Mouse (Mus musculus) stomach, embryonic 14.5 days (tissue): ENCODE results near the gene Mafk. TPM values are rescaled to one million over a fixed set of nuclear protein-coding genes. Genes with fewer than 3 reads are reported as not detected.

Experiments used
- ATAC-seq: fragments of 200-750 bp; cut with Nextera tagmentation; 2 replicates; pipeline ENCODE4 v1.8.0; 2017; ENCODE audit warnings: low read depth, moderate TSS enrichment; ENCODE audit not compliant: insufficient number of reproducible peaks, insufficient read depth, low FRiP score
- H3K27ac ChIP-seq: fragments of 300-500 bp; sonication (generic); 2 replicates; pipeline ENCODE4 v1.5.1; 2014; ENCODE audit warnings: mild to moderate bottlenecking, low read length, moderate library complexity, mixed read lengths
- H3K27me3 ChIP-seq: fragments of 300-500 bp; sonication (generic); 2 replicates; pipeline ENCODE4 v1.6.1; 2014; ENCODE audit warnings: low read length, control low read depth, mixed read lengths; ENCODE audit not compliant: control insufficient read depth, insufficient read depth
- H3K36me3 ChIP-seq: fragments of 300-500 bp; sonication (generic); 2 replicates; pipeline ENCODE4 v1.6.1; 2014; ENCODE audit warnings: mild to moderate bottlenecking, control low read depth, low read length, moderate library complexity, mixed read lengths; ENCODE audit not compliant: control insufficient read depth, insufficient read depth
- H3K4me1 ChIP-seq: fragments of 300-500 bp; sonication (generic); 2 replicates; pipeline ENCODE4 v1.6.1; 2014; ENCODE audit warnings: low read length, control low read depth, mixed read lengths; ENCODE audit not compliant: control insufficient read depth, insufficient read depth
- H3K4me2 ChIP-seq: fragments of 300-500 bp; sonication (generic); replicated peaks from 2 replicates; pipeline ENCODE4 v1.6.1; 2014; ENCODE audit warnings: low read depth, low read length, control low read depth
- H3K4me3 ChIP-seq: fragments of 300-500 bp; sonication (generic); 2 replicates; pipeline ENCODE4 v1.5.1; 2014; ENCODE audit warnings: low read depth, low read length, control low read depth
- H3K9ac ChIP-seq: fragments of 300-500 bp; sonication (generic); replicated peaks from 2 replicates; pipeline ENCODE4 v1.6.1; 2014; ENCODE audit warnings: low read depth, mild to moderate bottlenecking, control low read depth, low read length, moderate library complexity, mixed read lengths
- H3K9me3 ChIP-seq: fragments of 300-500 bp; sonication (generic); 2 replicates; pipeline ENCODE4 v1.6.1; 2016; ENCODE audit warnings: low read depth, low read length, control low read depth; ENCODE audit not compliant: control insufficient read depth
- WGBS: fragments of 180-500 bp; shearing (Covaris S2); extraction: QIAGEN DNeasy Blood & Tissue Kit; methylation state at CpG from one replicate; pipeline ENCODE4 v1.1.7; 2014; 5-methylcytosine and 5-hydroxymethylcytosine counted together
- polyA plus RNA-seq: library from polyadenylated mRNA; unstranded; fragments of >200 nt; fragmentation: Nextera tagmentation; extraction: Ambion mirVana; gene quantifications from 2 replicates; pipeline ENCODE4 v1.2.1, GENCODE M21; 2014

Mafk gene
- polyA plus RNA-seq, 1 experiment from 2014 or later, result 7.1 TPM

DNA sequence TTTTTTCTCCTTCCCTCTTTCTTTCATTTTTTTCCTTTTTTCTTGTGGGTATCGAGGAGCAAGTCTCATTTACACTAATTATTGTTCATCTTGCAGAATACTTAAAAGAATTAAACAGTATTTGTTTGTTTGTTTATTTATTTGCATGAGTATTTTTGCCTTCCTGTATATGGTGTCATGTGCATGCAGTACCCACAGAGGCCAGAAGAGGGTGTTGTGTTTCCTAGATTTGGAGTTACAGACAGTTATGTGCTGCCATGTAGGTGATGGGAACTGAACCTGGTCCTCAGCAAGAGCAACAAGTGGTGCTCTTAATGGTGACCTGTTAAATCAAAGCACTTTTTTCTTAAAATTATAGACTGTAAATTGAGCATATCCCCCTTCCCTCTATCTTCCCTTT lies 36.3 kb downstream of the Mafk start:
- Histone ChIP-seq H3K27me3 (no peaks in the 10 kb centered on the region), H3K4me1 (peaks cover 8% of the 10 kb centered on the region), H3K9ac (no peak overlapping the region), H3K9me3 (no peaks in the 10 kb centered on the region), H3K36me3 (peaks cover 7% of the 10 kb centered on the region; the same call in 1 of the 2 replicates), H3K4me3 (no peak overlapping the region), H3K27ac (no peak overlapping the region), H3K4me2 (no peak overlapping the region)
- no peak for ATAC-seq
- WGBS, result 92% methylated on average over 1 of the region's 1 CpGs

DNA sequence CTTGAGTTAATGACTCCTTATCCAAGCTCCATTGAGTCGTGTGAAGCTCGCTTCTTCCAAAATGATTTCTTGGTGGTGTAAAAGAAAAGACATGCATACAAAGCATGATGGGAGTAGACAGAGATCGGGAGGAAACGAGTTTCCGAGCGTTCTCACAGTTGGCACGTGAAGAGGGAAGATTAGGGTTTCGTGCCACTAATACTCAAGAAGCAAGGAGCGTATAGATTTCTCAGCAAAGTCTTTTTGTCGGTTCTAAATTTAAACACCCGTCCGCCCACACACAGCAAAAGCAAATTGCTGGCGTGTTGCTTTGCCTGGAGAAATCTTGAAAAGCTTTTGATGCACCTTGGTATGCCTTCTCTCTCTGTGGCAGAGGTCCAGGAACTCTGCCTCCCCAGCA lies 38.1 kb downstream of the Mafk start:
- Histone ChIP-seq H3K4me2 (no peak overlapping the region), H3K9me3 (no peaks in the 10 kb centered on the region), H3K27ac (no peak overlapping the region), H3K4me1 (peaks cover 8% of the 10 kb centered on the region), H3K9ac (no peak overlapping the region), H3K4me3 (no peak overlapping the region), H3K36me3 (no peaks in the 10 kb centered on the region), H3K27me3 (no peaks in the 10 kb centered on the region)
- no peak for ATAC-seq
- WGBS, result 76% methylated on average over 13 of the region's 13 CpGs

DNA sequence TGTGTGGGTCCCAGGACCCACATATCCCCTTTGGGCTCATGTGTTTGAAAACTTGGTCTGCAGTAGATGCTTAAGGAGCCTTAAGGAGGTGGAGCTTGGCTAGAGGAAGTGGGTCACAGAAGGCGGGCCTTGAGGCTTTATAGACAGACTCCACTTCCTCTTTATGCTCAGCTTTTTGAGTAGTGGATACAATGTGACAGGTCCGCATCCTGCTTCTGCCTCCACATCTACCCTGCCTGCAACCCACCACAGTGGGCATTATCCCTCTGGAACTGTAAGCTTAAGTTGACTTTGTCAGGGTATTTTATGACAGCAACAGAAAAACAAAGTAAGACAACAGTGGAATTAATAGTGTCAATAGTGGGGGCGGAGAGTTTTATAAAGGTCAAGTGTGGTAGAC lies 39.4 kb downstream of the Mafk start:
- Histone ChIP-seq H3K9me3 (no peaks in the 10 kb centered on the region), H3K4me1 (peaks cover 4% of the 10 kb centered on the region), H3K27ac (no peak overlapping the region), H3K4me2 (no peak overlapping the region), H3K36me3 (no peaks in the 10 kb centered on the region), H3K9ac (no peak overlapping the region), H3K4me3 (no peak overlapping the region), H3K27me3 (no peaks in the 10 kb centered on the region)
- 77% methylated on average over 3 of the region's 3 CpGs for WGBS
- no peak for ATAC-seq

DNA sequence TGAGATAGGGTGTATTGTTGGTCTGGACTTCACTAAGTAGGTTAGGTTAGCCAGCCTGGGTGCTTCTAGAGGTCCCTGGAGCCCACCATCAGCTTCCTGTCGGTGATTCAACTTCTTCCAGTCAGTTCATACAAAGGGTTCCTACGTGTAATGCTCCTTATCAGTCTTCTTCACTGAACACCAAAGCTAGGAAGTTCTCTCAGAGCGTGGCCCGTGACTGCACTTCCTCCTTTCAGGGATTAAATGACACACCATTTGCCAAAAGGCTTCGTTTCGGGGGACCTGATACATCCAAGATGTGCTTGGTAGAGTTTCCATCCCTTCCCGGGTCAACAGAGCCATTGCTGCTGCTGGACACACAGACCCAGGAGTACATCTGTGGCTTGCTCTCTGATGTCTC lies 40.8 kb downstream of the Mafk start:
- Histone ChIP-seq H3K9me3 (no peaks in the 10 kb centered on the region), H3K36me3 (no peaks in the 10 kb centered on the region), H3K4me3 (no peak overlapping the region), H3K27ac (no peak overlapping the region), H3K4me1 (no peaks in the 10 kb centered on the region), H3K9ac (no peak overlapping the region), H3K4me2 (no peak overlapping the region), H3K27me3 (no peaks in the 10 kb centered on the region)
- 74% methylated on average over 7 of the region's 7 CpGs for WGBS
- no peak for ATAC-seq

DNA sequence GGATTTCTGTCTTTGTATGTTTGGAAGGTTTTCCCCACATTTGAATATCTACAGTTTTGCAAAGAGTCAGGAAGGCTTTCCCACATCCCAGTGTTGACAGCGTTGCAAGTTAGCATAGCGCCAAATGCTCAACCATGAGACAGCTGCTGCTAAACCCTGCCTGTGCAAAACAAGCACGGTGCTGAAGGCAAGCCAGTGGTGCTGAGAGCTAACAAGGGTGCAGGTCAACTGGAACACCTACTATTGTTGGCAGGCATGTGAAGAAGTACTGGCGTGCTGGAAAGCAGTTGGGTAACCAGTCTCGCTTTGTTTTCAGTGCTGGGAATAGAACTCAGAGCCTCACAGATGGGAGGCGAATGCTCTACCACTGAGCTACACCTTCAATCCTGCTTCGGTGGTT lies 44.4 kb downstream of the Mafk start:
- WGBS, result 86% methylated on average over 7 of the region's 7 CpGs
- Histone ChIP-seq H3K36me3 (no peaks in the 10 kb centered on the region), H3K4me1 (no peaks in the 10 kb centered on the region), H3K4me3 (no peak overlapping the region), H3K27me3 (no peaks in the 10 kb centered on the region), H3K27ac (no peak overlapping the region), H3K9ac (no peak overlapping the region), H3K9me3 (no peaks in the 10 kb centered on the region), H3K4me2 (no peak overlapping the region)
- ATAC-seq, result no peak

DNA sequence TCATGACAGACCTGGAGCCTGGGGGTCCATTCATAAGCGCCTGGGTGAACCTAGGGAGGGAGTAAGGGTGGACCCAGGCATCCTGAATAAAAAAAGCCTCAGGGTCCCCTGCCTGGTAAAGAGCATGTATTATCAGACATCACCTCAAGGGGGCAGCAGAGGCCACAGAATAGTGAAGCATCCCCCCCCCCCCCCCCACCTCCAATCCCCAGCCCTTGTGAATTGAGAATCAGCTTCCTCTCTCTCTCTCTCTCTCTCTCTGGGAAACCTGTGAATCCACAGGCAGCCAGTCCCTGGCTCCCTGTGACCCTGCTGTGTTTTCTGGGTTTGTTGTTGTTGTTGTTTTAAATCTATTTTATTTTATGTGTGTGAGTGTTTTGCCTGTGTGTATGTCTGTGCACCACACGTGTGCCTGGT lies 47.2 kb downstream of the Mafk start:
- Histone ChIP-seq H3K9me3 (no peaks in the 10 kb centered on the region), H3K27ac (no peak overlapping the region), H3K27me3 (no peaks in the 10 kb centered on the region), H3K36me3 (no peaks in the 10 kb centered on the region), H3K4me2 (no peak overlapping the region), H3K4me3 (no peak overlapping the region), H3K9ac (no peak overlapping the region), H3K4me1 (no peaks in the 10 kb centered on the region)
- no peak for ATAC-seq
- WGBS, result 27% methylated on average over 2 of the region's 2 CpGs

DNA sequence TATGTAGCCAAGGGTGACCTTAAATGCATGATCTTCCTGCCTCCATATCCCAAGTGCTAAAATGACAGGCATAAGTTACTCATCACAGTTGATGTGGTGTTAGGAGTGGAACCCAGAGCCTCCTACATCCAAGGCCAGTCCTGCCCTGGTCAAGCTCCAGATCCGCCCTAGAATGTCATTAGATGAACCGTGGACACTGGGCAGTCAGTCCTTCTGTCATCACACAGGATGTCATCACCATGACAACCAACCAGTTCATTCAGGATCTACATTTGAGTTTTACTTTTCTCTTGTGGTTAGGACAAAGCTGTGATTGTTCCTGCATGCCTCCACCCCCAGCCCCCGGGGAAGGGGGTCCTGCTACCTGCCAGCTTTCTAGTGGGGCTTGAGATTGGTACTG lies 47.8 kb downstream of the Mafk start:
- H3K9ac ChIP-seq, result no peak overlapping the region
- no peaks in the 10 kb centered on the region for H3K36me3 ChIP-seq
- no peaks in the 10 kb centered on the region for H3K4me1 ChIP-seq
- ATAC-seq, result no peak
- H3K4me2 ChIP-seq, result no peak overlapping the region
- WGBS, result 45% methylated on average over 3 of the region's 3 CpGs
- no peaks in the 10 kb centered on the region for H3K27me3 ChIP-seq
- H3K27ac ChIP-seq, result no peak overlapping the region
- no peak overlapping the region for H3K4me3 ChIP-seq
- H3K9me3 ChIP-seq, result peaks cover 2% of the 10 kb centered on the region; the same call in 1 of the 2 replicates

DNA sequence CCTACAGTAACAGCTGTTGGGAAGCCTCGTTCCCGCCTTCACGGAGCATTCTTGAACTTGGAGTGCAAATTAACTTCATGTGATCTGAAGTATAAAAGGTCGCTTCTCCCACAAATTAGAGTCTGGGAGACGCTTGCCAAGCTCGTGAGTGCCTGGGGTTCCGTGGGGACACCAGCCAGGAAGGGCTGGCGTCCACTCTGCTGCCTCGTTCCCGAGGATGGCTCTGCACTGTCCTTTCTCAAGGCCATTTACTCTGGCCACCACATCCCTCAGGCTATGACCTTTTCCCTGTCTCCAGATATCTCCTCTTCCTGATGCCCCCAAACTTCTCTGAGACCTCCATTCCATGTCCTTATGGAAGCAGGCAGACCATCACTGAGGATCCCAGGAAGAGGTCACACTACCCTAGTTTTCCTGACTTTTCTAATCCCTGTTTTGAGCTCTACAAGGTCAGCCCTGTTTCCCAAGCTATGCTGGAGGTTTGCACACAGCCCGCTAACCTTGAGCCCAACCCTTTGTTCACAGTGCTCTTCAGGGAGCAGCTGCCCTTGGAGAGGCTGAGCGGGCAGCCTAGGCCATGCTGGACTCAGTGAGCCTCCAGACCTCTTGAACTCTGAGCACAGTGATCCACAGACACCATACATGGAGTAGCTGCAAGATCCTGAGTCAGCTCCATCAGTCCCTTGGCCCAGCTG lies 58.5 kb downstream of the Mafk start:
- Histone ChIP-seq H3K36me3 (no peaks in the 10 kb centered on the region), H3K9me3 (peaks cover under 1% of the 10 kb centered on the region), H3K9ac (no peak overlapping the region), H3K4me3 (no peak overlapping the region), H3K4me1 (no peaks in the 10 kb centered on the region), H3K4me2 (no peak overlapping the region), H3K27me3 (no peaks in the 10 kb centered on the region), H3K27ac (no peak overlapping the region)
- no peak for ATAC-seq
- WGBS, result 77% methylated on average over 12 of the region's 12 CpGs
